Mouse (Mus musculus): ENCODE results near the gene Lrriq4. TPM values are rescaled to one million over a fixed set of nuclear protein-coding genes. Genes with fewer than 3 reads are reported as not detected.

Gene Lrriq4
- not detected in 2 replicates for polyA plus RNA-seq (2014; fragmentation: Nextera tagmentation; extraction: Ambion mirVana)

DNA sequence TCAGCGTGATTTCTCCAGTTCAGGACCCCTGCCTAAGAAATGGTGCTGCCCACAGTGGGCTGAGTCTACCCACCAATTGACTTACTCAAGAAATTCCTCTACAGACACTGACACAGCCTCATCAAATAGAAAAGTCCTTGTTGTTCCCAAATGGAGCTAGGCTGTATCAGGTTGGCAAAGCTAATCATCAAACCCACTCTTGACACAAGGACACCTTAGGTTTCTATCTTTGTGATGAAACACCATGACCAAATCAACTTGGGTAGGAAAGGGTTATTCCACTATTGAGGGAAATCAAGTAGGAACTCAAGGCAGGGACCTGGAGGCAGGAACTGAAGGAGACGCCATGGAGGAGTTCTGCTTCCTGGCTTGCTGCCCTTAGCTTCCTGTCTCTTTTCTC, at the start of gene Lrriq4:
TSS of gene Lrriq4 (plus strand) at position 301 of the 400 bp plus-strand sequence.
- peaks cover 1% of the 10 kb centered on the region; the same call in 1 of the 2 replicates for H3K27me3 ChIP-seq (ENCODE audit: control insufficient read depth, insufficient read depth, low read length)
- no peak within 1 kb of the TSS for H3K4me3 ChIP-seq (ENCODE audit: low read length)
- H3K27ac ChIP-seq (ENCODE audit: low read depth, low read length) = no peak within 1 kb of the TSS
- WGBS = 75% methylated on average over 2 of the region's 2 CpGs
- H3K36me3 ChIP-seq (ENCODE audit: control insufficient read depth, insufficient read depth, low read length) = no peaks in the 10 kb centered on the region
- H3K4me2 ChIP-seq (replicated peaks; ENCODE audit: low read depth, low read length) = no peak within 1 kb of the TSS
- H3K9ac ChIP-seq (ENCODE audit: low read depth, low read length) = no peak within 1 kb of the TSS
- ATAC-seq (ENCODE audit: low FRiP score, low TSS enrichment) = no peak
- no peaks in the 10 kb centered on the region for H3K9me3 ChIP-seq (ENCODE audit: control insufficient read depth, low read length)
- H3K4me1 ChIP-seq (ENCODE audit: control insufficient read depth, insufficient read depth, low read length) = no peaks in the 10 kb centered on the region

DNA sequence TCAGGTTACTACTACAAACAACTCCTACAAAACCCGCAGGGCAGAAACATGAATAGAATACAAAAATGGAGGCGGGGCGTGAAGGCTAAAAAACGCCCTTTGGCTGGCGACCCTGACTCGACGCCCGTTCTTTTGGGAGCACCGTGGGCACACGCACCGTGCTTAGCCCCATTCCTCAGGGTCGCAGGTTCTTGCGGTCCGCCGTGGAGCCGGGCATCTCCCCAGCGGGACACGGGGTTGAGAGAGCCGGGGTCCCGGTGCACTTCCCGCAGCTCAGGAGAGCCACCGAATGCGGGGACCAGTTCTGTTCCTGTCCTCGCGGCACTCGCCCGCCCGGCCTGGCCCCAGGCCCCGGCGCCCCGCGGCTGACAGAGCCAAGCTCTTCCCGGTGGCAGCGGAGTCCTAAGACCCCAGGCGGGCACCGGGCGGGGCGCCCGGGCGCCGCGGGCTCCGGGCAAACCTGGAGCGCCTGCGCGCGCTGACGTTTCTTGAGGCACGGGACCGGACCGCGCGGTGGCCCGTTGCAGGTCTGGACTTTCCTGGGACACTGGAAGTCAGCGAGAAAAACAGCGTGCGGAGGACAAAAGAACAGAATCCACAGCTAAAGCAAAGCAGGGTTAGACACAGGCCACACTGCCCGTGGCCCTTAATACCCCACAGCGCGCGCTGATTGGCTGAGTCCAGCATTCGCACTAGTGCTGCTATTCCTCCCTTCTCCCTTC, 49.0 kb upstream of the Lrriq4 start:
- H3K27ac ChIP-seq (ENCODE audit: low read depth, low read length) = no peak overlapping the region
- ATAC-seq (ENCODE audit: low FRiP score, low TSS enrichment) = peak; percentile 59
- H3K27me3 ChIP-seq (ENCODE audit: control insufficient read depth, insufficient read depth, low read length) = no peaks in the 10 kb centered on the region; the same call in 1 of the 2 replicates
- peak overlapping the region; percentile 74 for H3K4me3 ChIP-seq (ENCODE audit: low read length)
- peak overlapping the region; percentile 82 for H3K9ac ChIP-seq (ENCODE audit: low read depth, low read length)
- WGBS = under 1% methylated on average over 58 of the region's 62 CpGs
- H3K36me3 ChIP-seq (ENCODE audit: control insufficient read depth, insufficient read depth, low read length) = no peaks in the 10 kb centered on the region
- H3K4me1 ChIP-seq (ENCODE audit: control insufficient read depth, insufficient read depth, low read length) = no peaks in the 10 kb centered on the region; the same call in 1 of the 2 replicates
- no peaks in the 10 kb centered on the region for H3K9me3 ChIP-seq (ENCODE audit: control insufficient read depth, low read length)
- peak overlapping the region; percentile 92 for H3K4me2 ChIP-seq (replicated peaks; ENCODE audit: low read depth, low read length)

DNA sequence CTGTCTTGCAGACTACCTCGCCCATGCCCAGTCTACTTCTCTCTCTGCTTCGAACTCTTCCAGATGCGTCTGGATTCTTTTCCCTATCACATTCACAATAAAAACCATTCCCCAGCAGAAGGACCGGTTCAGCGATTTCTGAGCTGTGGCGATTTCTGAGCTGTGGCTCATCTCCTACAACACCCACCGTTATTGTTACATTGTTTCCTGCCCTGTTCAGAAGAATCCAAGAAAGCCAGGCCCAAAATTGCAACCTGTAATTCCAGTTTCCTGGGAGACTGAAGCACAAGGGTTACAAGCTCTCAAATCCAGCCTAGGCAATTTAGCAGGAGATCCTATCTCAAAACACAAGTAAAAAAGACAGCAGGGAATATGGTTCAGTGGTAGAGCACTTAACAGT, 47.0 kb upstream of the Lrriq4 start:
- Histone ChIP-seq H3K27me3 (ENCODE audit: control insufficient read depth, insufficient read depth, low read length) (no peaks in the 10 kb centered on the region; the same call in 1 of the 2 replicates), H3K4me3 (ENCODE audit: low read length) (no peak overlapping the region), H3K4me1 (ENCODE audit: control insufficient read depth, insufficient read depth, low read length) (no peaks in the 10 kb centered on the region; the same call in 1 of the 2 replicates), H3K4me2 (replicated peaks; ENCODE audit: low read depth, low read length) (no peak overlapping the region), H3K36me3 (ENCODE audit: control insufficient read depth, insufficient read depth, low read length) (no peaks in the 10 kb centered on the region), H3K9me3 (ENCODE audit: control insufficient read depth, low read length) (no peaks in the 10 kb centered on the region), H3K27ac (ENCODE audit: low read depth, low read length) (no peak overlapping the region), H3K9ac (ENCODE audit: low read depth, low read length) (no peak overlapping the region)
- WGBS = 83% methylated on average over 7 of the region's 7 CpGs
- ATAC-seq (ENCODE audit: low FRiP score, low TSS enrichment) = no peak

DNA sequence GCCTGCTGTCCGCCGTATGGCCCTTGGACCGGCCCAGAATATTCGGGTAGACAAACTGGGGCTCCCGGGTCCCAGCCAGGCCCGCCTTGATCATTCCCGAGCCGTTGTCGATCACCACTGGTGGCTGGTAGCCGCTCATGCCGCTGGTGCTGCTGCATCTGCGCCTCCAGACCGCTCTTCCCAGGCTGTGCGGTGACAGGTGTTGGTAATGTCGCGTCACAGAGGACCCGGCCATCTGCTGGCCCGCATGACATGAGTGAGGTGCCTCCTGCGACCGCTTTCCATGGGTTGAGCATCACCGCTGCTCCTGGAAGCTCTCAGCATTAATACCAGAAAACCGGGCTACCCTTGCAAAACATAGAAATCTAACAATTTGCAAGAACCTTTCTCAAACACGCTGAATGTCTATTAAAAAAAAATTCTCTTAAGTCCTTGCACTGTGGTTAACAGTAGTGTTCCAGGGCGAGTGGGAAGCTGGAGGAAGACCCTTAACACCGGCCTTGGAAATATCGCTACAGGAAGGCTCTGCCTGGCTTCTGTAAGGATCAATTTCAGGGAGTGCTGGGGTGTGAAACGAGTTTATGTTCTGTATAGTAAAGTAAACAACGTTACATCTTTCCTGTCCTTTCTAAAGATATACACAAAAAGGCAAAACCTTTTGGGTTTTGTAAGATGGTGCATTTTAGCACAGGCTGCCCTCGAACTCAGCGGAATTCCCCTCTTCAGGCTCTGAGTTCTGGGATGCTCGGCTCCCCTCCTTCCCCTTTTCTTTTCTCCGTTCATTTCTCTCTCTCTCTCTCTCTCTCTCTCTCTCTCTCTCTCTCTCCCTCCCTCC, 44.4 kb upstream of the Lrriq4 start, which contains the start of gene Actrt3:
TSS of gene Actrt3 (minus strand) at position 229 of the 835 bp plus-strand sequence.
- peak within 1 kb of the TSS; percentile 93 for H3K4me2 ChIP-seq (replicated peaks; ENCODE audit: low read depth, low read length)
- WGBS = 1% methylated on average over 32 of the region's 32 CpGs
- H3K9me3 ChIP-seq (ENCODE audit: control insufficient read depth, low read length) = no peaks in the 10 kb centered on the region
- ATAC-seq (ENCODE audit: low FRiP score, low TSS enrichment) = no peak
- H3K9ac ChIP-seq (ENCODE audit: low read depth, low read length) = peak within 1 kb of the TSS; percentile 54
- H3K4me1 ChIP-seq (ENCODE audit: control insufficient read depth, insufficient read depth, low read length) = peaks cover 5% of the 10 kb centered on the region; the same call in 1 of the 2 replicates
- no peaks in the 10 kb centered on the region; the same call in 1 of the 2 replicates for H3K27me3 ChIP-seq (ENCODE audit: control insufficient read depth, insufficient read depth, low read length)
- H3K4me3 ChIP-seq (ENCODE audit: low read length) = peak within 1 kb of the TSS; percentile 74
- H3K36me3 ChIP-seq (ENCODE audit: control insufficient read depth, insufficient read depth, low read length) = peaks cover 7% of the 10 kb centered on the region
- H3K27ac ChIP-seq (ENCODE audit: low read depth, low read length) = 0 out of 2 replicates have a peak within 1 kb of the TSS, but pooled peaks have one; percentile 30

DNA sequence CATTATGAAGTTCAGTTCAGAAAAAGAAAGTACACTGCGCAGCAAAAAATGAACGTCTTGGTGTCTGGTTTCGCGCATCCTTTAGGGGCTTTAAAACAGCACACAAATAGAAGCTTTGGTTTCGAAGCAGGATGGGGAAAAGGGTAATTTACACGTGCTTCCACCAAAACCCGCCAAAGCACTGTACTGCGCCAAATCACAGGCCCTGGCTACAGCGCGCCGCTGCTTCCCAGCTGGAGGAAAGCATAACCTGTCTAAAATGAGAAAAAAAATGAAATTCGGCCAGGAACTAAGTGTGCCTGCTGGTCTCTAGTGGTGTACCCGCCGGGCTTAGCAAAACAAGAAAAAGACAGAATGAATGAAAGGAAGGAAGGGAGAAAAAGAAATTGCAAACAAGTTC, 43.6 kb upstream of the Lrriq4 start:
- 0% methylated on average over 14 of the region's 14 CpGs for WGBS
- Histone ChIP-seq H3K4me3 (ENCODE audit: low read length) (peak overlapping the region; percentile 74), H3K27ac (ENCODE audit: low read depth, low read length) (0 out of 2 replicates have a peak overlapping the region, but pooled peaks have one; percentile 30), H3K36me3 (ENCODE audit: control insufficient read depth, insufficient read depth, low read length) (peaks cover 7% of the 10 kb centered on the region), H3K4me1 (ENCODE audit: control insufficient read depth, insufficient read depth, low read length) (peaks cover 5% of the 10 kb centered on the region; the same call in 1 of the 2 replicates), H3K4me2 (replicated peaks; ENCODE audit: low read depth, low read length) (peak overlapping the region; percentile 93), H3K9ac (ENCODE audit: low read depth, low read length) (peak overlapping the region; percentile 47; the same call in 1 of the 2 replicates), H3K27me3 (ENCODE audit: control insufficient read depth, insufficient read depth, low read length) (no peaks in the 10 kb centered on the region; the same call in 1 of the 2 replicates), H3K9me3 (ENCODE audit: control insufficient read depth, low read length) (no peaks in the 10 kb centered on the region)
- ATAC-seq (ENCODE audit: low FRiP score, low TSS enrichment) = no peak

DNA sequence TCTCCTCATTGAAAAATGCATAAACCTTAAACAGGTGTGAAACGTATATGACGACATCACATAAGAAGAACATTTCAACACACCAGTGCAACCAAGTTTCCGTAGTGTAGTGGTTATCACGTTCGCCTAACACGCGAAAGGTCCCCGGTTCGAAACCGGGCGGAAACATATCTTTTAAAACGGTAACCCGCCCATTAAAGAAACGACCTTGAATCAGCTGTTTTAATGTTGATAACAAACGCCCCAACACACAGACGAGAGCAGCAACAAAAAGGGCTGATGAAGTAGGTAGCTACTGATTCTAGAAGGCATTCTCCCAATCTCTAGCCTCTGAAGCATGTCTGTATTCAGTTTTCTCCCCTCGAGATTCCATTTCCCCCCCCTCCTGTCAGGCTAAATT, 43.1 kb upstream of the Lrriq4 start:
- ATAC-seq (ENCODE audit: low FRiP score, low TSS enrichment) = peak; percentile 29; the same call in 1 of the 2 replicates
- Histone ChIP-seq H3K4me2 (replicated peaks; ENCODE audit: low read depth, low read length) (peak overlapping the region; percentile 93), H3K36me3 (ENCODE audit: control insufficient read depth, insufficient read depth, low read length) (peaks cover 9% of the 10 kb centered on the region), H3K9ac (ENCODE audit: low read depth, low read length) (no peak overlapping the region), H3K4me3 (ENCODE audit: low read length) (peak overlapping the region; percentile 74), H3K27me3 (ENCODE audit: control insufficient read depth, insufficient read depth, low read length) (no peaks in the 10 kb centered on the region; the same call in 1 of the 2 replicates), H3K4me1 (ENCODE audit: control insufficient read depth, insufficient read depth, low read length) (peaks cover 5% of the 10 kb centered on the region; the same call in 1 of the 2 replicates), H3K27ac (ENCODE audit: low read depth, low read length) (no peak overlapping the region), H3K9me3 (ENCODE audit: control insufficient read depth, low read length) (no peaks in the 10 kb centered on the region)
- under 1% methylated on average over 17 of the region's 17 CpGs for WGBS

DNA sequence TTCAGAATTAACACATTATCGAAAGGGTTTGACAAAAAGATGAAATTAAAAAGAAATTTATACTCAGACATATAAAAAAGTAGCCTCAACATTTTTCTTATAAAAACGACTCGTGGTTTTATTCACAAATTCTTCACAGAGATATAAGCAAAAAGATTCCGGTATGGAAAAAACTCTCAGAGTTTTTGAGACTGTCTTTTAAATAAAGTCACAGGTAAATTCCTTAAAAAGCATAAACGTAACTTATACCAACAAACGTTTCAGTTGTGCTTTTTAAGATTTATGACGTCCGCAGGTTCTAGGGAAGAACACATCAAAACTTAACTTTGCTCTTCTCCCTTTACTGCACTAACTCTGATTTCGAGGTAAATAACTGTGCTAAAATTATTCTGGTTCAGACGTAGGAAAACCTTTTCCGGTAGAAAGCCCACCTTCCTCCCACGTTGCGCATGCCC, 42.7 kb upstream of the Lrriq4 start:
- WGBS = 1% methylated on average over 13 of the region's 13 CpGs
- H3K9me3 ChIP-seq (ENCODE audit: control insufficient read depth, low read length) = no peaks in the 10 kb centered on the region
- no peak for ATAC-seq (ENCODE audit: low FRiP score, low TSS enrichment)
- H3K36me3 ChIP-seq (ENCODE audit: control insufficient read depth, insufficient read depth, low read length) = peaks cover 13% of the 10 kb centered on the region
- peak overlapping the region; percentile 87; the same call in 1 of the 2 replicates for H3K9ac ChIP-seq (ENCODE audit: low read depth, low read length)
- H3K27me3 ChIP-seq (ENCODE audit: control insufficient read depth, insufficient read depth, low read length) = no peaks in the 10 kb centered on the region; the same call in 1 of the 2 replicates
- H3K4me2 ChIP-seq (replicated peaks; ENCODE audit: low read depth, low read length) = peak overlapping the region; percentile 93
- peak overlapping the region; percentile 74 for H3K4me3 ChIP-seq (ENCODE audit: low read length)
- H3K4me1 ChIP-seq (ENCODE audit: control insufficient read depth, insufficient read depth, low read length) = peaks cover 5% of the 10 kb centered on the region; the same call in 1 of the 2 replicates
- H3K27ac ChIP-seq (ENCODE audit: low read depth, low read length) = peak overlapping the region; percentile 97

DNA sequence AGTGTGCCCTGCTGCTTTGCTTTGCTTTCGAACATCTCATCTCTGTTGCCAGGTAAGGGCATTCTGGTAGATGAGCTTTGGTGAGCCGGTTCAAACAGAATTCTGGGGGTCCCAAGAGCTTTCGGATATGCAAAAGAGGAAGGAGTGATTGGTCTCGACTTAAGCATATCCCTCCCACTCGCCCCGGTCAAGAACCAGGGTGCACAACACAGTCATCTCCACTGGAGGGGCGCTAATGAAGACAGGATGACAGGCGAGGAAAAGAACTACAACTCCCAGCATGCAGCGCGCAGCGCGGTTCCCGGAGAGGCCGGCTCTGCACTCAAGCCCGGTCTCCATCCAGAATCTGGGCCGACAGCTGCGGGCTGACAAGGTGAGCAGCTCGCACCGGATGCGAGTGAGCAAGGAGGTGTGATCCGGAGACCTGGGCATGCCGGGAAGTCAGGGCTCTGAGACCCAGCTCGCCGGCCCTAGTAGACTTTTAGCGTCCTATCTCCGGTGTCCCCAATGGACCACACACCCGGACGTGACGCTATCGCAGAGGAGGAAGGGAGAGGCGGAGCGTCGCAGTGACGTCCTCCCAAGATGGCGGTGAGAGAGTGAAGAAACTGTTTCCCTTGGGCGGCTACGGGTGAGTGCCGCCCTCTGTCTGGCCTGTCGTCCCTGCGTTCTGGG, 42.1 kb upstream of the Lrriq4 start, which contains the start of gene Mynn:
TSS of gene Mynn (plus strand) at position 1 of the 675 bp plus-strand sequence.
- Histone ChIP-seq H3K4me1 (ENCODE audit: control insufficient read depth, insufficient read depth, low read length) (peaks cover 5% of the 10 kb centered on the region; the same call in 1 of the 2 replicates), H3K36me3 (ENCODE audit: control insufficient read depth, insufficient read depth, low read length) (peaks cover 16% of the 10 kb centered on the region), H3K27me3 (ENCODE audit: control insufficient read depth, insufficient read depth, low read length) (no peaks in the 10 kb centered on the region; the same call in 1 of the 2 replicates), H3K9me3 (ENCODE audit: control insufficient read depth, low read length) (no peaks in the 10 kb centered on the region), H3K4me2 (replicated peaks; ENCODE audit: low read depth, low read length) (peak within 1 kb of the TSS; percentile 93), H3K9ac (ENCODE audit: low read depth, low read length) (peak within 1 kb of the TSS; percentile 87), H3K27ac (ENCODE audit: low read depth, low read length) (peak within 1 kb of the TSS; percentile 97), H3K4me3 (ENCODE audit: low read length) (peak within 1 kb of the TSS; percentile 74)
- peak; percentile 93 for ATAC-seq (ENCODE audit: low FRiP score, low TSS enrichment)
- under 1% methylated on average over 40 of the region's 40 CpGs for WGBS

Measured in kidney, embryonic 14.5 days (tissue).